Mouse (Mus musculus): Measurements from ENCODE around the gene Ddi2. TPM values are rescaled to one million over a fixed set of nuclear protein-coding genes. Genes with fewer than 3 reads are reported as not detected.
"Not testable (repeated sequence)": the region's sequence is repeated elsewhere in the genome, so short reads cannot be mapped to it uniquely, and the experiment has no call there.

Gene Ddi2
- polyA plus RNA-seq (2014; fragmentation: Nextera tagmentation; extraction: Ambion mirVana) = 23.0 and 25.7 TPM in 2 replicates

- Histone ChIP-seq H3K27ac (ENCODE audit: low read depth, low read length) (peak within 1 kb of the TSS; percentile 75), H3K4me2 (ENCODE audit: low read depth) (peak within 1 kb of the TSS; percentile 65), H3K9me3 (ENCODE audit: control insufficient read depth, low read length) (no peaks in the 10 kb centered on the region), H3K4me3 (ENCODE audit: low read depth, low read length) (peak within 1 kb of the TSS; percentile 89), H3K9ac (ENCODE audit: low read length) (peak within 1 kb of the TSS; percentile 86), H3K4me1 (ENCODE audit: control insufficient read depth, insufficient read depth, low read length) (peaks cover 13% of the 10 kb centered on the region), H3K36me3 (ENCODE audit: control insufficient read depth, insufficient read depth, low read length) (no peaks in the 10 kb centered on the region), H3K27me3 (ENCODE audit: control insufficient read depth, insufficient read depth, low read length) (no peaks in the 10 kb centered on the region)
- ATAC-seq (ENCODE audit: insufficient read depth, low FRiP score, low TSS enrichment) (peak; percentile 86), DNase-seq (ENCODE audit: low spot score) (peak; percentile 97)
- under 1% methylated on average over 91 of the region's 105 CpGs for WGBS
Observed at GRCm38 (mm10) chr4:141722731-141723672, at the start of gene Ddi2. Ddi2 (minus strand) TSS chr4:141723419.

- H3K4me2 ChIP-seq (ENCODE audit: low read depth); H3K9me3 ChIP-seq (ENCODE audit: control insufficient read depth, low read length); H3K9ac ChIP-seq (ENCODE audit: low read length); H3K4me1 ChIP-seq (ENCODE audit: control insufficient read depth, insufficient read depth, low read length); H3K4me3 ChIP-seq (ENCODE audit: low read depth, low read length); H3K27ac ChIP-seq (ENCODE audit: low read depth, low read length); ATAC-seq (ENCODE audit: insufficient read depth, low FRiP score, low TSS enrichment); H3K27me3 ChIP-seq (ENCODE audit: control insufficient read depth, insufficient read depth, low read length); DNase-seq (ENCODE audit: low spot score): not testable (repeated sequence)
- H3K36me3 ChIP-seq (ENCODE audit: control insufficient read depth, insufficient read depth, low read length) = peaks cover 17% of the 10 kb centered on the region
- 82% methylated on average over 4 of the region's 4 CpGs for WGBS
Observed at GRCm38 (mm10) chr4:141773019-141773418, 49.8 kb upstream of the Ddi2 start.

- no peak for ATAC-seq (ENCODE audit: insufficient read depth, low FRiP score, low TSS enrichment)
- 93% methylated on average over 8 of the region's 8 CpGs for WGBS
- H3K27me3 ChIP-seq (ENCODE audit: control insufficient read depth, insufficient read depth, low read length) = no peaks in the 10 kb centered on the region
Observed at GRCm38 (mm10) chr4:141771823-141772222, 48.6 kb upstream of the Ddi2 start.

GRCm38 (mm10) chr4:141769501-141770160, 46.4 kb upstream of the Ddi2 start:
- H3K4me3 ChIP-seq (ENCODE audit: low read depth, low read length) = no peak overlapping the region
- no peak overlapping the region for H3K4me2 ChIP-seq (ENCODE audit: low read depth)
- peaks cover 19% of the 10 kb centered on the region for H3K36me3 ChIP-seq (ENCODE audit: control insufficient read depth, insufficient read depth, low read length)
- H3K4me1 ChIP-seq (ENCODE audit: control insufficient read depth, insufficient read depth, low read length) = no peaks in the 10 kb centered on the region
- H3K9ac ChIP-seq (ENCODE audit: low read length) = no peak overlapping the region
- H3K27ac ChIP-seq (ENCODE audit: low read depth, low read length) = no peak overlapping the region
- no peaks in the 10 kb centered on the region for H3K9me3 ChIP-seq (ENCODE audit: control insufficient read depth, low read length)
- 96% methylated on average over 8 of the region's 8 CpGs for WGBS
- no peak for DNase-seq (ENCODE audit: low spot score)
- H3K27me3 ChIP-seq (ENCODE audit: control insufficient read depth, insufficient read depth, low read length) = no peaks in the 10 kb centered on the region
- no peak for ATAC-seq (ENCODE audit: insufficient read depth, low FRiP score, low TSS enrichment)

More at GRCm38 (mm10) chr4:141771823-141772222, 48.6 kb upstream of the Ddi2 start:
- Histone ChIP-seq H3K9ac (ENCODE audit: low read length) (no peak overlapping the region), H3K4me2 (ENCODE audit: low read depth) (no peak overlapping the region), H3K27ac (ENCODE audit: low read depth, low read length) (no peak overlapping the region), H3K4me1 (ENCODE audit: control insufficient read depth, insufficient read depth, low read length) (no peaks in the 10 kb centered on the region), H3K4me3 (ENCODE audit: low read depth, low read length) (no peak overlapping the region), H3K36me3 (ENCODE audit: control insufficient read depth, insufficient read depth, low read length) (peaks cover 17% of the 10 kb centered on the region), H3K9me3 (ENCODE audit: control insufficient read depth, low read length) (no peaks in the 10 kb centered on the region)
- DNase-seq (ENCODE audit: low spot score) = no peak

GRCm38 (mm10) chr4:141767353-141768036, 44.3 kb upstream of the Ddi2 start:
- no peak for ATAC-seq (ENCODE audit: insufficient read depth, low FRiP score, low TSS enrichment)
- Histone ChIP-seq H3K27me3 (ENCODE audit: control insufficient read depth, insufficient read depth, low read length) (no peaks in the 10 kb centered on the region), H3K4me2 (ENCODE audit: low read depth) (no peak overlapping the region), H3K27ac (ENCODE audit: low read depth, low read length) (no peak overlapping the region), H3K36me3 (ENCODE audit: control insufficient read depth, insufficient read depth, low read length) (peaks cover 12% of the 10 kb centered on the region), H3K9ac (ENCODE audit: low read length) (no peak overlapping the region), H3K9me3 (ENCODE audit: control insufficient read depth, low read length) (no peaks in the 10 kb centered on the region), H3K4me1 (ENCODE audit: control insufficient read depth, insufficient read depth, low read length) (no peaks in the 10 kb centered on the region), H3K4me3 (ENCODE audit: low read depth, low read length) (no peak overlapping the region)
- no peak for DNase-seq (ENCODE audit: low spot score)
- 75% methylated on average over 19 of the region's 19 CpGs for WGBS

GRCm38 (mm10) chr4:141766668-141767352, 43.6 kb upstream of the Ddi2 start:
- no peak overlapping the region for H3K9ac ChIP-seq (ENCODE audit: low read length)
- H3K9me3 ChIP-seq (ENCODE audit: control insufficient read depth, low read length) = no peaks in the 10 kb centered on the region
- ATAC-seq (ENCODE audit: insufficient read depth, low FRiP score, low TSS enrichment) (no peak), DNase-seq (ENCODE audit: low spot score) (no peak)
- H3K4me3 ChIP-seq (ENCODE audit: low read depth, low read length) = no peak overlapping the region
- no peak overlapping the region for H3K27ac ChIP-seq (ENCODE audit: low read depth, low read length)
- H3K4me2 ChIP-seq (ENCODE audit: low read depth) = no peak overlapping the region
- H3K4me1 ChIP-seq (ENCODE audit: control insufficient read depth, insufficient read depth, low read length) = no peaks in the 10 kb centered on the region
- WGBS = 82% methylated on average over 19 of the region's 19 CpGs
- H3K36me3 ChIP-seq (ENCODE audit: control insufficient read depth, insufficient read depth, low read length) = peaks cover 15% of the 10 kb centered on the region
- H3K27me3 ChIP-seq (ENCODE audit: control insufficient read depth, insufficient read depth, low read length) = no peaks in the 10 kb centered on the region

- no peak for ATAC-seq (ENCODE audit: insufficient read depth, low FRiP score, low TSS enrichment)
- Histone ChIP-seq H3K4me1 (ENCODE audit: control insufficient read depth, insufficient read depth, low read length) (no peaks in the 10 kb centered on the region), H3K9ac (ENCODE audit: low read length) (no peak overlapping the region), H3K4me3 (ENCODE audit: low read depth, low read length) (no peak overlapping the region), H3K27me3 (ENCODE audit: control insufficient read depth, insufficient read depth, low read length) (no peaks in the 10 kb centered on the region), H3K36me3 (ENCODE audit: control insufficient read depth, insufficient read depth, low read length) (peaks cover 15% of the 10 kb centered on the region), H3K9me3 (ENCODE audit: control insufficient read depth, low read length) (no peaks in the 10 kb centered on the region), H3K4me2 (ENCODE audit: low read depth) (no peak overlapping the region), H3K27ac (ENCODE audit: low read depth, low read length) (no peak overlapping the region)
- no peak for DNase-seq (ENCODE audit: low spot score)
- 97% methylated on average over 8 of the region's 8 CpGs for WGBS
Observed at GRCm38 (mm10) chr4:141766316-141766667, 43.1 kb upstream of the Ddi2 start.

GRCm38 (mm10) chr4:141765008-141765407, 41.8 kb upstream of the Ddi2 start:
- WGBS = 97% methylated on average over 3 of the region's 3 CpGs
- H3K27ac ChIP-seq (ENCODE audit: low read depth, low read length) = no peak overlapping the region
- no peak for ATAC-seq (ENCODE audit: insufficient read depth, low FRiP score, low TSS enrichment)
- H3K4me1 ChIP-seq (ENCODE audit: control insufficient read depth, insufficient read depth, low read length) = no peaks in the 10 kb centered on the region
- H3K36me3 ChIP-seq (ENCODE audit: control insufficient read depth, insufficient read depth, low read length) = peaks cover 11% of the 10 kb centered on the region
- no peaks in the 10 kb centered on the region for H3K9me3 ChIP-seq (ENCODE audit: control insufficient read depth, low read length)
- H3K27me3 ChIP-seq (ENCODE audit: control insufficient read depth, insufficient read depth, low read length) = no peaks in the 10 kb centered on the region
- no peak overlapping the region for H3K4me3 ChIP-seq (ENCODE audit: low read depth, low read length)
- H3K4me2 ChIP-seq (ENCODE audit: low read depth) = no peak overlapping the region
- no peak for DNase-seq (ENCODE audit: low spot score)
- no peak overlapping the region for H3K9ac ChIP-seq (ENCODE audit: low read length)

All from neural tube, embryonic 11.5 days (tissue).